Mouse (Mus musculus): ENCODE results near the gene Mypn. TPM values are rescaled to one million over a fixed set of nuclear protein-coding genes. Genes with fewer than 3 reads are reported as not detected.
A peak's percentile ranks its signal among the peaks of the same experiment; 100 is the strongest.

Mypn gene
- 0.10 and 0.15 TPM in 2 replicates for polyA plus RNA-seq (2014; fragmentation: Nextera tagmentation; extraction: Ambion mirVana)

- WGBS: 91% methylated on average over 15 of the region's 15 CpGs
- Histone ChIP-seq H3K27me3 (replicated peaks; ENCODE audit: control insufficient read depth, insufficient read depth, low read length) (no peaks in the 10 kb centered on the region), H3K36me3 (ENCODE audit: control insufficient read depth, insufficient read depth, low read length) (no peaks in the 10 kb centered on the region)
These were observed at the start of gene Mypn for GRCm38 (mm10) chr10:63203728-63204127. Gene Mypn, minus strand, starts transcription at chr10:63203952.

GRCm38 (mm10) chr10:63248421-63248820 lies 44.7 kb upstream of the Mypn start:
- Histone ChIP-seq H3K9ac (ENCODE audit: low read length) (no peak overlapping the region), H3K4me1 (ENCODE audit: control insufficient read depth, insufficient read depth, low read length) (peaks cover 6% of the 10 kb centered on the region; the same call in 1 of the 2 replicates), H3K9me3 (replicated peaks; ENCODE audit: control insufficient read depth, low read length) (no peaks in the 10 kb centered on the region), H3K27ac (ENCODE audit: low read depth, low read length) (no peak overlapping the region), H3K27me3 (replicated peaks; ENCODE audit: control insufficient read depth, insufficient read depth, low read length) (no peaks in the 10 kb centered on the region), H3K36me3 (ENCODE audit: control insufficient read depth, insufficient read depth, low read length) (peaks cover 21% of the 10 kb centered on the region), H3K4me3 (ENCODE audit: low read depth, low read length) (no peak overlapping the region), H3K4me2 (ENCODE audit: low read length) (no peak overlapping the region)
- ATAC-seq (no peak), DNase-seq (ENCODE audit: low spot score) (no peak)
- WGBS: 95% methylated on average over 6 of the region's 6 CpGs

More at GRCm38 (mm10) chr10:63203728-63204127, at the start of gene Mypn:
- Histone ChIP-seq H3K27ac (ENCODE audit: low read depth, low read length) (no peak within 1 kb of the TSS), H3K4me2 (ENCODE audit: low read length) (no peak within 1 kb of the TSS), H3K9me3 (replicated peaks; ENCODE audit: control insufficient read depth, low read length) (no peaks in the 10 kb centered on the region), H3K4me1 (ENCODE audit: control insufficient read depth, insufficient read depth, low read length) (no peaks in the 10 kb centered on the region), H3K4me3 (ENCODE audit: low read depth, low read length) (no peak within 1 kb of the TSS), H3K9ac (ENCODE audit: low read length) (no peak within 1 kb of the TSS)
- no peak for ATAC-seq
- DNase-seq (ENCODE audit: low spot score): no peak

GRCm38 (mm10) chr10:63247457-63247856 lies 43.7 kb upstream of the Mypn start:
- DNase-seq (ENCODE audit: low spot score) (no peak), ATAC-seq (no peak)
- H3K4me1 ChIP-seq (ENCODE audit: control insufficient read depth, insufficient read depth, low read length): peaks cover 11% of the 10 kb centered on the region
- H3K9ac ChIP-seq (ENCODE audit: low read length): no peak overlapping the region
- no peaks in the 10 kb centered on the region for H3K27me3 ChIP-seq (replicated peaks; ENCODE audit: control insufficient read depth, insufficient read depth, low read length)
- no peak overlapping the region for H3K27ac ChIP-seq (ENCODE audit: low read depth, low read length)
- H3K4me2 ChIP-seq (ENCODE audit: low read length): no peak overlapping the region
- WGBS: 85% methylated on average over 7 of the region's 7 CpGs
- no peak overlapping the region for H3K4me3 ChIP-seq (ENCODE audit: low read depth, low read length)
- no peaks in the 10 kb centered on the region for H3K9me3 ChIP-seq (replicated peaks; ENCODE audit: control insufficient read depth, low read length)
- peaks cover 17% of the 10 kb centered on the region for H3K36me3 ChIP-seq (ENCODE audit: control insufficient read depth, insufficient read depth, low read length)

GRCm38 (mm10) chr10:63245846-63246245 lies 42.1 kb upstream of the Mypn start:
- ATAC-seq (no peak), DNase-seq (ENCODE audit: low spot score) (no peak)
- Histone ChIP-seq H3K4me2 (ENCODE audit: low read length) (no peak overlapping the region), H3K4me3 (ENCODE audit: low read depth, low read length) (no peak overlapping the region), H3K9me3 (replicated peaks; ENCODE audit: control insufficient read depth, low read length) (no peaks in the 10 kb centered on the region), H3K27me3 (replicated peaks; ENCODE audit: control insufficient read depth, insufficient read depth, low read length) (no peaks in the 10 kb centered on the region), H3K27ac (ENCODE audit: low read depth, low read length) (no peak overlapping the region), H3K9ac (ENCODE audit: low read length) (no peak overlapping the region), H3K4me1 (ENCODE audit: control insufficient read depth, insufficient read depth, low read length) (peaks cover 12% of the 10 kb centered on the region), H3K36me3 (ENCODE audit: control insufficient read depth, insufficient read depth, low read length) (peaks cover 15% of the 10 kb centered on the region)
- WGBS: 94% methylated on average over 3 of the region's 3 CpGs

GRCm38 (mm10) chr10:63244746-63245145 lies 41.0 kb upstream of the Mypn start:
- DNase-seq (ENCODE audit: low spot score) (peak; percentile 35), ATAC-seq (no peak)
- Histone ChIP-seq H3K4me1 (ENCODE audit: control insufficient read depth, insufficient read depth, low read length) (peaks cover 12% of the 10 kb centered on the region), H3K4me3 (ENCODE audit: low read depth, low read length) (peak overlapping the region; percentile 90), H3K9me3 (replicated peaks; ENCODE audit: control insufficient read depth, low read length) (no peaks in the 10 kb centered on the region), H3K9ac (ENCODE audit: low read length) (peak overlapping the region; percentile 94), H3K27me3 (replicated peaks; ENCODE audit: control insufficient read depth, insufficient read depth, low read length) (no peaks in the 10 kb centered on the region), H3K4me2 (ENCODE audit: low read length) (peak overlapping the region; percentile 51), H3K27ac (ENCODE audit: low read depth, low read length) (no peak overlapping the region), H3K36me3 (ENCODE audit: control insufficient read depth, insufficient read depth, low read length) (peaks cover 4% of the 10 kb centered on the region; the same call in 1 of the 2 replicates)
- WGBS: 15% methylated on average over 5 of the region's 5 CpGs

GRCm38 (mm10) chr10:63244055-63244671 lies 40.4 kb upstream of the Mypn start:
- DNase-seq (ENCODE audit: low spot score): no peak
- WGBS: 0% methylated on average over 41 of the region's 41 CpGs
- H3K4me2 ChIP-seq (ENCODE audit: low read length): peak overlapping the region; percentile 51
- peak overlapping the region; percentile 94 for H3K9ac ChIP-seq (ENCODE audit: low read length)
- H3K36me3 ChIP-seq (ENCODE audit: control insufficient read depth, insufficient read depth, low read length): 0 out of 2 replicates have a peak, but pooled peaks cover 3% of the 10 kb centered on the region
- peak overlapping the region; percentile 95 for H3K27ac ChIP-seq (ENCODE audit: low read depth, low read length)
- H3K4me1 ChIP-seq (ENCODE audit: control insufficient read depth, insufficient read depth, low read length): peaks cover 12% of the 10 kb centered on the region
- peak overlapping the region; percentile 90 for H3K4me3 ChIP-seq (ENCODE audit: low read depth, low read length)
- H3K9me3 ChIP-seq (replicated peaks; ENCODE audit: control insufficient read depth, low read length): no peaks in the 10 kb centered on the region
- H3K27me3 ChIP-seq (replicated peaks; ENCODE audit: control insufficient read depth, insufficient read depth, low read length): no peaks in the 10 kb centered on the region
- ATAC-seq: peak; percentile 74

GRCm38 (mm10) chr10:63243493-63244054 lies 39.8 kb upstream of the Mypn start, which contains the start of gene Herc4:
Gene Herc4, plus strand, starts transcription at chr10:63243810.
- Histone ChIP-seq H3K27me3 (replicated peaks; ENCODE audit: control insufficient read depth, insufficient read depth, low read length) (no peaks in the 10 kb centered on the region), H3K4me1 (ENCODE audit: control insufficient read depth, insufficient read depth, low read length) (peaks cover 12% of the 10 kb centered on the region), H3K36me3 (ENCODE audit: control insufficient read depth, insufficient read depth, low read length) (0 out of 2 replicates have a peak, but pooled peaks cover 3% of the 10 kb centered on the region), H3K9me3 (replicated peaks; ENCODE audit: control insufficient read depth, low read length) (no peaks in the 10 kb centered on the region), H3K27ac (ENCODE audit: low read depth, low read length) (peak within 1 kb of the TSS; percentile 95), H3K4me2 (ENCODE audit: low read length) (peak within 1 kb of the TSS; percentile 54), H3K4me3 (ENCODE audit: low read depth, low read length) (peak within 1 kb of the TSS; percentile 90), H3K9ac (ENCODE audit: low read length) (peak within 1 kb of the TSS; percentile 94)
- 0% methylated on average over 44 of the region's 44 CpGs for WGBS
- DNase-seq (ENCODE audit: low spot score) (peak; percentile 97), ATAC-seq (peak; percentile 99)

- Histone ChIP-seq H3K4me3 (ENCODE audit: low read depth, low read length) (peak overlapping the region; percentile 90), H3K36me3 (ENCODE audit: control insufficient read depth, insufficient read depth, low read length) (0 out of 2 replicates have a peak, but pooled peaks cover 3% of the 10 kb centered on the region), H3K27me3 (replicated peaks; ENCODE audit: control insufficient read depth, insufficient read depth, low read length) (no peaks in the 10 kb centered on the region), H3K9me3 (replicated peaks; ENCODE audit: control insufficient read depth, low read length) (no peaks in the 10 kb centered on the region), H3K4me2 (ENCODE audit: low read length) (peak overlapping the region; percentile 54), H3K27ac (ENCODE audit: low read depth, low read length) (0 out of 2 replicates have a peak overlapping the region, but pooled peaks have one; percentile 95), H3K4me1 (ENCODE audit: control insufficient read depth, insufficient read depth, low read length) (peaks cover 12% of the 10 kb centered on the region), H3K9ac (ENCODE audit: low read length) (peak overlapping the region; percentile 57)
- ATAC-seq (no peak), DNase-seq (ENCODE audit: low spot score) (peak; percentile 4)
- 33% methylated on average over 12 of the region's 12 CpGs for WGBS
These were observed 39.2 kb upstream of the Mypn start for GRCm38 (mm10) chr10:63242798-63243435.

Data from forebrain, embryonic 14.5 days (tissue).